Mouse (Mus musculus) heart, embryonic 16.5 days (tissue): Measurements from ENCODE around the gene Npdc1. TPM values are rescaled to one million over a fixed set of nuclear protein-coding genes. Genes with fewer than 3 reads are reported as not detected.

Experiments used
- ATAC-seq: fragments of 200-750 bp; cut with Nextera tagmentation; replicated peaks from 2 replicates; pipeline ENCODE4 v1.8.0; 2017; ENCODE audit warnings: moderate number of reproducible peaks; ENCODE audit not compliant: insufficient read depth, low FRiP score; ENCODE audit errors: extremely low read depth
- H3K27ac ChIP-seq: fragments of 300-500 bp; sonication (generic); 2 replicates; pipeline ENCODE4 v1.5.1; 2014; ENCODE audit warnings: mild to moderate bottlenecking, low read length, control low read depth, moderate library complexity
- H3K27me3 ChIP-seq: fragments of 300-500 bp; sonication (generic); 2 replicates; pipeline ENCODE4 v1.6.1; 2014; ENCODE audit warnings: low read length, mixed read lengths; ENCODE audit not compliant: control insufficient read depth, insufficient read depth
- H3K36me3 ChIP-seq: fragments of 300-500 bp; sonication (generic); 2 replicates; pipeline ENCODE4 v1.6.1; 2014; ENCODE audit not compliant: control insufficient read depth, insufficient read depth
- H3K4me1 ChIP-seq: fragments of 300-500 bp; sonication (generic); 2 replicates; pipeline ENCODE4 v1.6.1; 2014; ENCODE audit warnings: low read length, mixed read lengths; ENCODE audit not compliant: control insufficient read depth, insufficient read depth
- H3K4me2 ChIP-seq: fragments of 300-500 bp; sonication (generic); 2 replicates; pipeline ENCODE4 v1.6.1; 2014; ENCODE audit warnings: low read depth, mild to moderate bottlenecking, control low read depth, low read length
- H3K4me3 ChIP-seq: fragments of 300-500 bp; sonication (generic); 2 replicates; pipeline ENCODE4 v1.5.1; 2014; ENCODE audit warnings: mild to moderate bottlenecking, control low read depth, low read length
- H3K9ac ChIP-seq: fragments of 300-500 bp; sonication (generic); 2 replicates; pipeline ENCODE4 v1.6.1; 2014; ENCODE audit warnings: low read length, control low read depth
- H3K9me3 ChIP-seq: fragments of 300-500 bp; sonication (generic); replicated peaks from 2 replicates; pipeline ENCODE4 v1.6.1; 2016; ENCODE audit warnings: low read length; ENCODE audit not compliant: control insufficient read depth
- WGBS: fragments of 180-500 bp; shearing (Covaris S2); extraction: QIAGEN DNeasy Blood & Tissue Kit; methylation state at CpG from one replicate; pipeline ENCODE4 v1.1.7; 2014; 5-methylcytosine and 5-hydroxymethylcytosine counted together
- polyA plus RNA-seq: library from polyadenylated mRNA; unstranded; fragments of >200 nt; fragmentation: Nextera tagmentation; extraction: Ambion mirVana; gene quantifications from 2 replicates; pipeline ENCODE4 v1.2.1, GENCODE M21; 2015

The Npdc1 gene
- polyA plus RNA-seq, 1 experiment from 2014 or later: 30.8 TPM

GRCm38 (mm10) chr2:25384492-25384891 is 14.7 kb upstream of the Npdc1 start:
- H3K36me3 ChIP-seq: no peaks in the 10 kb centered on the region
- no peak overlapping the region for H3K4me3 ChIP-seq
- no peaks in the 10 kb centered on the region for H3K9me3 ChIP-seq
- WGBS: 50% methylated on average over 5 of the region's 5 CpGs
- ATAC-seq: no peak
- no peak overlapping the region for H3K9ac ChIP-seq
- H3K27me3 ChIP-seq: 0 out of 2 replicates have a peak, but pooled peaks cover 2% of the 10 kb centered on the region
- no peak overlapping the region for H3K27ac ChIP-seq
- no peaks in the 10 kb centered on the region for H3K4me1 ChIP-seq
- H3K4me2 ChIP-seq: no peak overlapping the region

- H3K4me1 ChIP-seq: peaks cover 6% of the 10 kb centered on the region; the same call in 1 of the 2 replicates
- H3K4me2 ChIP-seq: no peak overlapping the region
- no peaks in the 10 kb centered on the region for H3K36me3 ChIP-seq
- no peak for ATAC-seq
- no peak overlapping the region for H3K27ac ChIP-seq
- no peaks in the 10 kb centered on the region for H3K9me3 ChIP-seq
- H3K9ac ChIP-seq: no peak overlapping the region
- H3K27me3 ChIP-seq: peaks cover 19% of the 10 kb centered on the region
- H3K4me3 ChIP-seq: no peak overlapping the region
- WGBS: 66% methylated on average over 5 of the region's 5 CpGs
Measured at GRCm38 (mm10) chr2:25391266-25391665, 7.9 kb upstream of the Npdc1 start.

GRCm38 (mm10) chr2:25394281-25395221 is 4.6 kb upstream of the Npdc1 start:
- Histone ChIP-seq H3K27me3 (peaks cover 50% of the 10 kb centered on the region), H3K36me3 (no peaks in the 10 kb centered on the region), H3K4me2 (no peak overlapping the region), H3K27ac (no peak overlapping the region), H3K9me3 (no peaks in the 10 kb centered on the region), H3K9ac (no peak overlapping the region), H3K4me3 (no peak overlapping the region), H3K4me1 (peaks cover 6% of the 10 kb centered on the region; the same call in 1 of the 2 replicates)
- ATAC-seq: no peak
- 34% methylated on average over 3 of the region's 3 CpGs for WGBS

- Histone ChIP-seq H3K9ac (peak within 1 kb of the TSS; percentile 50), H3K4me2 (peak within 1 kb of the TSS; percentile 68), H3K36me3 (no peaks in the 10 kb centered on the region), H3K4me1 (peaks cover 6% of the 10 kb centered on the region; the same call in 1 of the 2 replicates), H3K27me3 (peaks cover 61% of the 10 kb centered on the region), H3K4me3 (peak within 1 kb of the TSS; percentile 47), H3K27ac (no peak within 1 kb of the TSS), H3K9me3 (no peaks in the 10 kb centered on the region)
- 0 out of 2 replicates have a peak, but pooled peaks have one; percentile 5 for ATAC-seq
- WGBS: 2% methylated on average over 57 of the region's 57 CpGs
Measured at GRCm38 (mm10) chr2:25395721-25396596, 3.2 kb upstream of the Npdc1 start, which contains the start of gene Entpd2. TSS of gene Entpd2 (plus strand) at chr2:25395874.

GRCm38 (mm10) chr2:25396597-25396983 is 2.6 kb upstream of the Npdc1 start:
- no peaks in the 10 kb centered on the region for H3K36me3 ChIP-seq
- peak overlapping the region; percentile 68 for H3K4me2 ChIP-seq
- H3K9me3 ChIP-seq: no peaks in the 10 kb centered on the region
- H3K9ac ChIP-seq: no peak overlapping the region; the same call in 1 of the 2 replicates
- no peak for ATAC-seq
- no peak overlapping the region for H3K27ac ChIP-seq
- peaks cover 6% of the 10 kb centered on the region; the same call in 1 of the 2 replicates for H3K4me1 ChIP-seq
- peak overlapping the region; percentile 47; the same call in 1 of the 2 replicates for H3K4me3 ChIP-seq
- WGBS: 28% methylated on average over 3 of the region's 3 CpGs
- peaks cover 67% of the 10 kb centered on the region for H3K27me3 ChIP-seq

GRCm38 (mm10) chr2:25397010-25397409 is 2.1 kb upstream of the Npdc1 start:
- 67% methylated on average over 1 of the region's 1 CpGs for WGBS

GRCm38 (mm10) chr2:25398065-25398464 is 1.1 kb upstream of the Npdc1 start:
- H3K4me1 ChIP-seq: peaks cover 6% of the 10 kb centered on the region; the same call in 1 of the 2 replicates
- H3K9ac ChIP-seq: no peak overlapping the region
- no peak overlapping the region for H3K27ac ChIP-seq
- peaks cover 79% of the 10 kb centered on the region for H3K27me3 ChIP-seq
- 86% methylated on average over 7 of the region's 7 CpGs for WGBS
- no peaks in the 10 kb centered on the region for H3K9me3 ChIP-seq
- no peak for ATAC-seq
- H3K4me3 ChIP-seq: no peak overlapping the region
- H3K4me2 ChIP-seq: no peak overlapping the region
- H3K36me3 ChIP-seq: no peaks in the 10 kb centered on the region

More at GRCm38 (mm10) chr2:25397010-25397409, 2.1 kb upstream of the Npdc1 start:
- Histone ChIP-seq H3K4me3 (no peak overlapping the region), H3K36me3 (no peaks in the 10 kb centered on the region), H3K4me1 (peaks cover 6% of the 10 kb centered on the region; the same call in 1 of the 2 replicates), H3K27me3 (peaks cover 71% of the 10 kb centered on the region), H3K4me2 (no peak overlapping the region), H3K9me3 (no peaks in the 10 kb centered on the region), H3K27ac (no peak overlapping the region), H3K9ac (no peak overlapping the region)
- no peak for ATAC-seq

GRCm38 (mm10) chr2:25400291-25400690 is 1.1 kb downstream of the Npdc1 start:
- peaks cover 6% of the 10 kb centered on the region; the same call in 1 of the 2 replicates for H3K4me1 ChIP-seq
- H3K9me3 ChIP-seq: no peaks in the 10 kb centered on the region
- H3K36me3 ChIP-seq: no peaks in the 10 kb centered on the region
- H3K9ac ChIP-seq: no peak overlapping the region
- peak overlapping the region; percentile 7; the same call in 1 of the 2 replicates for H3K4me2 ChIP-seq
- H3K27me3 ChIP-seq: peaks cover 80% of the 10 kb centered on the region
- H3K4me3 ChIP-seq: no peak overlapping the region
- 17% methylated on average over 16 of the region's 16 CpGs for WGBS
- H3K27ac ChIP-seq: no peak overlapping the region
- ATAC-seq: no peak
